Mouse (Mus musculus): ENCODE measurements around the gene Ccdc50. TPM values are rescaled to one million over a fixed set of nuclear protein-coding genes. Genes with fewer than 3 reads are reported as not detected.

The Ccdc50 gene
- polyA plus RNA-seq, 1 experiment: 13.8 TPM

DNA sequence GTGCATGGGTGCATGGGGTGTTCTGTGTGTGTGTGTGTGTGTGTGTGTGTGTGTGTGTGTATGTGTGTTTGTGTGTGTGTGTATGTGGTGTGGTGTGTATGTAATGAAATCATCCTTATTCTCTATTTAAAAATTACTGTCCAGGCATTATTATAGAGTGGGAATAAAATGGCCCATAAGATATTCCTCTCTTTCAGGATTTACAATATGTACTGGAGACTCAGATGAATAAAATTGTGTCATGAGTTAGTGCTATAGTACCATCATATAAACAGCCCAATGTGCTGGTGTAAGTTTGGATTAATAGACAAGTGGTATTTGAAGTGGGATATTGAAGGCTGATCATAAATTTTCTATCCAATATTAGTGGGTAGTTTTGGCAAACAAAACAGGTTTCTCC is 15.4 kb downstream of the Ccdc50 start:
- Histone ChIP-seq H3K4me2 (ENCODE audit: low read depth) (no peak overlapping the region), H3K36me3 (ENCODE audit: control insufficient read depth, insufficient read depth) (peaks cover 16% of the 10 kb centered on the region), H3K79me2 (ENCODE audit: control insufficient read depth, insufficient read depth) (peaks cover 57% of the 10 kb centered on the region), H3ac (ENCODE audit: control insufficient read depth, insufficient read length) (no peak overlapping the region), H3K27me3 (ENCODE audit: control insufficient read depth, insufficient read depth, insufficient read length) (no peaks in the 10 kb centered on the region), H3K4me3 (no peak overlapping the region)
- TF ChIP-seq TCF3 (IDR thresholded peaks at IDR 0.05; ENCODE audit: insufficient read length, low read depth): no peak
- no peak for TF ChIP-seq MYOG (IDR thresholded peaks at IDR 0.05; ENCODE audit: control insufficient read depth in 1 of 3, insufficient read depth in 1 of 3, insufficient read length in 2 of 3, low read depth in 2 of 3)
- no peak for TF ChIP-seq POLR2A (IDR thresholded peaks at IDR 0.05; ENCODE audit: insufficient read length, low read depth)
- TF ChIP-seq REST (IDR thresholded peaks at IDR 0.05; ENCODE audit: insufficient read depth, insufficient read length): no peak
- TF ChIP-seq POLR2AphosphoS2 (IDR thresholded peaks at IDR 0.05; ENCODE audit: insufficient read length, low read depth): no peak
- no peak for TF ChIP-seq MAX (IDR thresholded peaks at IDR 0.05; ENCODE audit: low read depth)
- TF ChIP-seq MYOD1 (IDR thresholded peaks at IDR 0.05; ENCODE audit: control insufficient read depth in 1 of 3, insufficient read length in 2 of 3, low read depth in 2 of 3): no peak
- TF ChIP-seq USF1 (IDR thresholded peaks at IDR 0.05; ENCODE audit: low read depth): no peak
- no peak for TF ChIP-seq SRF (IDR thresholded peaks at IDR 0.05; ENCODE audit: control insufficient read depth, insufficient read length, low read depth)
- TF ChIP-seq TCF12 (IDR thresholded peaks at IDR 0.05; ENCODE audit: insufficient read depth, poor library complexity, severe bottlenecking): no peak
- TF ChIP-seq E2F4 (IDR thresholded peaks at IDR 0.05; ENCODE audit: insufficient read depth): no peak
- TF ChIP-seq CEBPB (IDR thresholded peaks at IDR 0.05; ENCODE audit: insufficient read depth, poor library complexity, severe bottlenecking): no peak

DNA sequence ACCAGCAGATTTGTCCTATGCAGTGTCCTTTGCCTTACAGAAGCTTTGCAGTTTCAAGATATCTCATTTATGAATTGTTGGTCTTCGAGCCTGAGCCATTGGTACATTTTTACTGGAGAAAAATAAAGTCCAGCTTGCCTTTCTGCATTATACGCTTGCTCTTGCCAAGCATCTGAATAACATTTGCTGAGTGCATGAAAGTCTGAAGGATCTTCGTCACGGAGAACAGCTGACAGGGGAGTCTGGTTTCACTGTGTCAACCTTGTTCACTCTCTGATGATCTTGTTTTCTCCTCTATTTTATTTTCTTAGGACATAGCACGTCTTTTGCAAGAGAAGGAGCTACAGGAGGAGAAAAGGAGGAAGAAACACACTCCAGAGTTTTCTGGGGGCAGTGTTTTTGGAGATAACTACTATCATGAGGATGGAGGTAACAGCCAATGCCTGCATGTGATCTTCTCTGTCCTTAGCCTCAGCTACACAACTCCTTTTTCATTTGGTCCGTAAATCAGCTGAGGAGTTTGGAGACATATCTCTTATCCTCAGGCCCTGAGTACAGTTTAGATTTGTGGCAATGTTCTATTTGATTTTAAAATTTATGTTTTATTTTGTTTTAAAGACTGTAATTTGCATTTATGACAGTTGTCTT is 28.4 kb downstream of the Ccdc50 start:
- no peak overlapping the region for H3K4me3 ChIP-seq
- no peak overlapping the region for H3ac ChIP-seq (ENCODE audit: control insufficient read depth, insufficient read length)
- no peaks in the 10 kb centered on the region for H3K27me3 ChIP-seq (ENCODE audit: control insufficient read depth, insufficient read depth, insufficient read length)
- H3K36me3 ChIP-seq (ENCODE audit: control insufficient read depth, insufficient read depth): peaks cover 21% of the 10 kb centered on the region
- no peak for TF ChIP-seq TCF12 (IDR thresholded peaks at IDR 0.05; ENCODE audit: insufficient read depth, poor library complexity, severe bottlenecking)
- no peak for TF ChIP-seq REST (IDR thresholded peaks at IDR 0.05; ENCODE audit: insufficient read depth, insufficient read length)
- TF ChIP-seq E2F4 (IDR thresholded peaks at IDR 0.05; ENCODE audit: insufficient read depth): no peak
- no peak for TF ChIP-seq SRF (IDR thresholded peaks at IDR 0.05; ENCODE audit: control insufficient read depth, insufficient read length, low read depth)
- TF ChIP-seq MAX (IDR thresholded peaks at IDR 0.05; ENCODE audit: low read depth): no peak
- TF ChIP-seq USF1 (IDR thresholded peaks at IDR 0.05; ENCODE audit: low read depth): no peak
- TF ChIP-seq POLR2AphosphoS2 (IDR thresholded peaks at IDR 0.05; ENCODE audit: insufficient read length, low read depth): no peak
- TF ChIP-seq TCF3 (IDR thresholded peaks at IDR 0.05; ENCODE audit: insufficient read length, low read depth): no peak
- TF ChIP-seq MYOD1 (IDR thresholded peaks at IDR 0.05; ENCODE audit: control insufficient read depth in 1 of 3, insufficient read length in 2 of 3, low read depth in 2 of 3): no peak
- no peak for TF ChIP-seq POLR2A (IDR thresholded peaks at IDR 0.05; ENCODE audit: insufficient read length, low read depth)
- no peak for TF ChIP-seq MYOG (IDR thresholded peaks at IDR 0.05; ENCODE audit: control insufficient read depth in 1 of 3, insufficient read depth in 1 of 3, insufficient read length in 2 of 3, low read depth in 2 of 3)
- TF ChIP-seq CEBPB (IDR thresholded peaks at IDR 0.05; ENCODE audit: insufficient read depth, poor library complexity, severe bottlenecking): no peak
- no peak overlapping the region for H3K4me2 ChIP-seq (ENCODE audit: low read depth)
- no peaks in the 10 kb centered on the region for H3K79me2 ChIP-seq (ENCODE audit: control insufficient read depth, insufficient read depth)

GRCm38 (mm10) chr16:27417632-27418031 is 29.0 kb downstream of the Ccdc50 start:
- Histone ChIP-seq H3K79me2 (ENCODE audit: control insufficient read depth, insufficient read depth) (no peaks in the 10 kb centered on the region), H3K4me2 (ENCODE audit: low read depth) (no peak overlapping the region), H3K36me3 (ENCODE audit: control insufficient read depth, insufficient read depth) (peaks cover 24% of the 10 kb centered on the region), H3K4me3 (no peak overlapping the region), H3ac (ENCODE audit: control insufficient read depth, insufficient read length) (no peak overlapping the region), H3K27me3 (ENCODE audit: control insufficient read depth, insufficient read depth, insufficient read length) (no peaks in the 10 kb centered on the region)
- TF ChIP-seq MYOG (IDR thresholded peaks at IDR 0.05; ENCODE audit: control insufficient read depth in 1 of 3, insufficient read depth in 1 of 3, insufficient read length in 2 of 3, low read depth in 2 of 3): no peak
- TF ChIP-seq E2F4 (IDR thresholded peaks at IDR 0.05; ENCODE audit: insufficient read depth): no peak
- no peak for TF ChIP-seq POLR2A (IDR thresholded peaks at IDR 0.05; ENCODE audit: insufficient read length, low read depth)
- TF ChIP-seq POLR2AphosphoS2 (IDR thresholded peaks at IDR 0.05; ENCODE audit: insufficient read length, low read depth): no peak

DNA sequence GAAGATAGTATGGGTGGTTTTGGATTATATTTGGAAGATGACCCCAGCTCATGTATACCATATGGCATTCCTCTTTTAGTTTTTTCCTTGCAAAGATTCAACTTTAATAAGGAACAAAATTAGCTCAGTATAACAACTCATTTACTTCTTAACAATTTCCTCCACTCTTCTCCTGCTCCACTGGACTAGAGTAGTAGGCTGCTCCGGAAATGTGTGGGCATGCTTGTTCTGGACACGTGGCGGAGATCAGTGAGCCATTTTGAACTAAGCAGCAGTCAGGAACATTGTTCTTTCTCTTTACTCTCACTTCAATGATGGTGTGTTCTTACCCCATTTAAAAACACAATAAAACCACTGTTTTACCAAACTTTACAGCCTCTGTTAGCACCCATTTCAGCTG is 32.3 kb downstream of the Ccdc50 start:
- Histone ChIP-seq H3ac (ENCODE audit: control insufficient read depth, insufficient read length) (no peak overlapping the region), H3K4me2 (ENCODE audit: low read depth) (no peak overlapping the region), H3K27me3 (ENCODE audit: control insufficient read depth, insufficient read depth, insufficient read length) (no peaks in the 10 kb centered on the region), H3K36me3 (ENCODE audit: control insufficient read depth, insufficient read depth) (peaks cover 18% of the 10 kb centered on the region), H3K4me3 (no peak overlapping the region), H3K79me2 (ENCODE audit: control insufficient read depth, insufficient read depth) (no peaks in the 10 kb centered on the region)
- TF ChIP-seq TCF3 (IDR thresholded peaks at IDR 0.05; ENCODE audit: insufficient read length, low read depth) (no peak), TCF12 (IDR thresholded peaks at IDR 0.05; ENCODE audit: insufficient read depth, poor library complexity, severe bottlenecking) (no peak), POLR2A (IDR thresholded peaks at IDR 0.05; ENCODE audit: insufficient read length, low read depth) (no peak), POLR2AphosphoS2 (IDR thresholded peaks at IDR 0.05; ENCODE audit: insufficient read length, low read depth) (no peak), REST (IDR thresholded peaks at IDR 0.05; ENCODE audit: insufficient read depth, insufficient read length) (no peak), USF1 (IDR thresholded peaks at IDR 0.05; ENCODE audit: low read depth) (no peak), MYOG (IDR thresholded peaks at IDR 0.05; ENCODE audit: control insufficient read depth in 1 of 3, insufficient read depth in 1 of 3, insufficient read length in 2 of 3, low read depth in 2 of 3) (no peak), MAX (IDR thresholded peaks at IDR 0.05; ENCODE audit: low read depth) (no peak)

GRCm38 (mm10) chr16:27435034-27435433 is 46.4 kb downstream of the Ccdc50 start:
- Histone ChIP-seq H3K4me2 (ENCODE audit: low read depth) (no peak overlapping the region), H3ac (ENCODE audit: control insufficient read depth, insufficient read length) (no peak overlapping the region), H3K36me3 (ENCODE audit: control insufficient read depth, insufficient read depth) (peaks cover 40% of the 10 kb centered on the region), H3K79me2 (ENCODE audit: control insufficient read depth, insufficient read depth) (no peaks in the 10 kb centered on the region), H3K27me3 (ENCODE audit: control insufficient read depth, insufficient read depth, insufficient read length) (no peaks in the 10 kb centered on the region), H3K4me3 (no peak overlapping the region)
- no peak for TF ChIP-seq POLR2AphosphoS2 (IDR thresholded peaks at IDR 0.05; ENCODE audit: insufficient read length, low read depth)
- no peak for TF ChIP-seq TCF3 (IDR thresholded peaks at IDR 0.05; ENCODE audit: insufficient read length, low read depth)
- no peak for TF ChIP-seq MAX (IDR thresholded peaks at IDR 0.05; ENCODE audit: low read depth)
- no peak for TF ChIP-seq POLR2A (IDR thresholded peaks at IDR 0.05; ENCODE audit: insufficient read length, low read depth)
